ENCODE assay signal across 9 mouse cellular contexts in the genomic region with DNA sequence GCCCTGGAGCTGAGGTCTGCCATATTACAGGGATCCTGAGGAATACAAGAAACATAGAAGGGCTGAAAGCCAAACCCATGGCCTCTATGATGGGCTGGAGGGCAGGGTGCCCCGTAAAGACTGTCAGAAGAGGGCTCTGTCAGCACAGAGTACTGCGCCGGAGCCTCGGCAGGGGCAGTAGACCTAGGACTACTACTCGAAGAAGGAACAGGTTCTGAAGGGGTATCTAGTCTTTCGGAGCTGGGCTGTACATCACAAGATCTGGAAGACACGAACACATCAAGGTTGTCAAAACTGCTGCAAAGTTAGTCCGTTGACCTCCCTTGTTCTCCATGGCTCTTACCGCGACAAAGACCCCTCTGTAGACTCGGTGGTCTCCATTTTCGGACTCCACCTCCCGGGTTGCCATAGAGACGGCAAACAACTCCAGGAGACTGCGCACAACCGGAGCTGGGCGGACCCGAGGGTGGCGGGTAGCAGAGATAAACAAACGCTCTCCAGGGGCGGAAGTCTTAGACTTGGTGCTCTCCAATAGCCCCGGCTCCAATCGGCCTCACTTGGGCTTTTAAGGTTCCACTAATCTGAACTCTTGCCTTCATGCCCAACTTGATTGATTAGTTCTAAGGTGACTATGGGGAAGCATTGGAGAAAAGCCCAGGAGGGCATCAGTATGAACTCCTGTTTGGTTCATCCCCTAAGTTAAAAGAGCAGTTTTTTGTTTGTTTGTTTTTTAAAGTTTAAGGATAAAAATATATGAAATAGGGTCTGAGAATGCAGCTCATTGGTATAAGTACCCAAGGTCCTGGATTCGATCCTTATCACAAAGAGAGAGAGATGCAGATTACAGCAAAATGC. TPM values are rescaled to one million over a fixed set of nuclear protein-coding genes. Genes with fewer than 3 reads are reported as not detected.
A peak's percentile ranks its signal among the peaks of the same experiment; 100 is the strongest.
DNase-seq lines count a peak whose midpoint lies in the region; ATAC-seq lines count a peak whose summit lies in the region.
"Had no signal": no experiment of that assay in that cellular context is flagged by ENCODE, and none has a peak within 500 bp of the region (broad histone marks: within the 10 kb centered on the region; RNA-seq: fewer than 3 reads in every experiment).

Spag8 (minus strand) TSS at position 434 of the 855 bp plus-strand sequence.

- H3K27ac ChIP-seq in heart, embryonic 12.5 days (ENCODE audit: poor library complexity, severe bottlenecking) = no peak within 1 kb of the TSS
- H3K27ac ChIP-seq in limb, embryonic 11.5 days (replicated peaks; ENCODE audit: low read depth, low read length) = no peak within 1 kb of the TSS
- peak within 1 kb of the TSS; percentile 71 for H3K27ac ChIP-seq in midbrain, embryonic 10.5 days (replicated peaks)

- no peak for ATAC-seq in heart, embryonic 12.5 days (ENCODE audit: insufficient number of reproducible peaks, low FRiP score)
- no peak for ATAC-seq in limb, embryonic 11.5 days (ENCODE audit: insufficient number of reproducible peaks, low FRiP score, low TSS enrichment, low read depth)
- ATAC-seq: Patski had no signal

- 12% methylated on average over 24 of the region's 24 CpGs for WGBS in heart, embryonic 12.5 days
- WGBS in limb, embryonic 11.5 days = 12% methylated on average over 24 of the region's 24 CpGs
- 17% methylated on average over 24 of the region's 24 CpGs for WGBS in midbrain, embryonic 10.5 days

- H3K27me3 ChIP-seq in heart, embryonic 12.5 days (replicated peaks) = no peaks in the 10 kb centered on the region
- no peaks in the 10 kb centered on the region for H3K27me3 ChIP-seq in limb, embryonic 11.5 days (ENCODE audit: control insufficient read depth, insufficient read depth, low read length)
- H3K27me3 ChIP-seq in midbrain, embryonic 10.5 days (ENCODE audit: low read depth, poor library complexity, severe bottlenecking) = 0 out of 2 replicates have a peak, but pooled peaks cover under 1% of the 10 kb centered on the region
- H3K27me3 ChIP-seq: Patski had no signal

- peaks cover 17% of the 10 kb centered on the region for H3K4me1 ChIP-seq in heart, embryonic 12.5 days (replicated peaks)
- peaks cover 5% of the 10 kb centered on the region for H3K4me1 ChIP-seq in limb, embryonic 11.5 days (ENCODE audit: control insufficient read depth, insufficient read depth, low read length)
- H3K4me1 ChIP-seq in midbrain, embryonic 10.5 days = peaks cover 39% of the 10 kb centered on the region

- peak within 1 kb of the TSS; percentile 68 for H3K4me2 ChIP-seq in heart, embryonic 12.5 days
- H3K4me2 ChIP-seq in limb, embryonic 11.5 days (ENCODE audit: low read depth, severe bottlenecking) = peak within 1 kb of the TSS; percentile 38

- H3K9ac ChIP-seq in heart, embryonic 12.5 days = no peak within 1 kb of the TSS
- H3K9ac ChIP-seq in limb, embryonic 11.5 days (ENCODE audit: low read length) = no peak within 1 kb of the TSS

- H3K36me3 ChIP-seq in heart, embryonic 12.5 days = peaks cover 14% of the 10 kb centered on the region
- no peaks in the 10 kb centered on the region for H3K36me3 ChIP-seq in limb, embryonic 11.5 days (ENCODE audit: control insufficient read depth, insufficient read depth, low read length)
- H3K36me3 ChIP-seq in midbrain, embryonic 10.5 days = peaks cover 27% of the 10 kb centered on the region

- peak within 1 kb of the TSS; percentile 40 for H3K4me3 ChIP-seq in heart, embryonic 12.5 days
- peak within 1 kb of the TSS; percentile 17; the same call in 1 of the 2 replicates for H3K4me3 ChIP-seq in limb, embryonic 11.5 days (ENCODE audit: low read depth, low read length)
- H3K4me3 ChIP-seq in midbrain, embryonic 10.5 days = peak within 1 kb of the TSS; percentile 49

- peak; percentile 52 to 53 for DNase-seq in heart, adult 18-20 months
- no peak for DNase-seq in heart, adult 8-10 months (ENCODE audit: low spot score)
- DNase-seq in c-Kit-positive CD71-positive TER-119-negative erythroid progenitor cells, embryonic 14.5 days (ENCODE audit: low read depth) = peak; percentile 55
- DNase-seq in limb, embryonic 11.5 days (ENCODE audit: low spot score) = peak; percentile 62
- peak; percentile 75 for DNase-seq in midbrain, embryonic 10.5 days (ENCODE audit: low spot score)
- DNase-seq in thymus, postnatal 14 days = peak; percentile 44
- DNase-seq in layer of hippocampus, postnatal 14 days (ENCODE audit: low spot score in 2 of 2) = no peak

- peaks cover 9% of the 10 kb centered on the region for H3K9me3 ChIP-seq in heart, embryonic 12.5 days (replicated peaks)
- no peaks in the 10 kb centered on the region; the same call in 1 of the 2 replicates for H3K9me3 ChIP-seq in limb, embryonic 11.5 days (ENCODE audit: control insufficient read depth, low read length)
- peaks cover 9% of the 10 kb centered on the region for H3K9me3 ChIP-seq in midbrain, embryonic 10.5 days (replicated peaks)

RNA-seq across cellular contexts. Expression of gene Spag8, which starts in this region (rescaled TPM):
- total RNA-seq in heart, adult 18-20 months (2021) = not detected
- under 1 TPM in 1 of 4 experiments, not detected in 3; 0.53 TPM for total RNA-seq in heart, adult 8-10 months (2022)
- polyA plus RNA-seq in heart, embryonic 12.5 days (2016; fragmentation: Nextera tagmentation; extraction: Ambion mirVana) = 0.40 and 0.51 TPM in 2 replicates
- 0.89 and 1.1 TPM in 2 replicates for polyA plus RNA-seq in limb, embryonic 11.5 days (2014; fragmentation: Nextera tagmentation; extraction: Ambion mirVana)
- polyA plus RNA-seq in midbrain, embryonic 10.5 days (2016; fragmentation: Nextera tagmentation; extraction: Ambion mirVana) = 3.0 and 4.3 TPM in 2 replicates
- total RNA-seq in layer of hippocampus, postnatal 14 days (2021) = 1 to 10 TPM in 1 of 2 experiments, under 1 TPM in 1; 0.98 to 2.3 TPM

Comparison
In these comparisons a context has a peak if more than half of its experiments do, and no peak if none do; other contexts are left out.
1. Peak in DNase-seq in heart, adult 18-20 months; RNA of the gene not detected or under 1 TPM.
2. DNase-seq: peak in c-Kit-positive CD71-positive TER-119-negative erythroid progenitor cells, embryonic 14.5 days (single experiment), limb, embryonic 11.5 days (single experiment), midbrain, embryonic 10.5 days (single experiment) and thymus, postnatal 14 days (single experiment); none in heart, adult 8-10 months (single experiment) and layer of hippocampus, postnatal 14 days (0 of 2).
3. Peak in every context shown above with its lines, with median percentiles within 50 percentile points of each other: H3K4me3 ChIP-seq.